Mouse (Mus musculus): ENCODE data around the gene Pxt1.

GRCm38 (mm10) chr17:28909252-28909941, 34.2 kb downstream of the Pxt1 start:
- TF ChIP-seq POLR2A (IDR thresholded peaks at IDR 0.05; ENCODE audit: low read depth, low read length): no peak
- TF ChIP-seq CTCF (IDR thresholded peaks at IDR 0.05; ENCODE audit: borderline replicate concordance, insufficient read depth, low read length): peak; percentile 47; the same call in 1 of the 2 replicates

All from embryonic fibroblast, embryonic 13.5 days (primary cell).